Comparison of ENCODE assay signal across 8 mouse cellular contexts in the genomic region with DNA sequence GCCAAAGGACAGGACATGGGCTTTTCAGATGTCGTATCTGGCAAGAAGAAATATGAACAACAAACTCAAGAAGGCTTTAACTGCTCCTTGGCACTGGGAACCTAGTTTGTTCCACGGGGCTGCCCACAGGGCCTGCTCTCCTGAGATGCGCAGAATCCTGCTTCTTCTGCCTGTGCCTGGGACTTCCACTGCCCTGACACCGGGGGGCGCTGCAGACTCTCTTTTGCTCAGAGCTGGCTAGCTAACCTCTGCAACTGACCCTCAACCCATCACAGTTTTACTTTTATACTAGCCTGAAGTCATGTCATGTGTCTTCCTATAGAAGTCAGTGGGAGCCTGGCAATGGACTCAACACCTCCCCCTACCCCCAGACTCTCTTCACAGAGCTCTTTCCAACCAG. TPM values are rescaled to one million over a fixed set of nuclear protein-coding genes. Genes with fewer than 3 reads are reported as not detected.
DNase-seq lines count a peak whose midpoint lies in the region; ATAC-seq and TF ChIP-seq lines count a peak whose summit lies in the region.

No protein-coding gene starts in this region.

- no peaks in the 10 kb centered on the region for H3K36me3 ChIP-seq in E14TG2a.4 (ENCODE audit: insufficient read depth, low read length)
- H3K36me3 ChIP-seq in heart, embryonic 10.5 days, result no peaks in the 10 kb centered on the region
- H3K36me3 ChIP-seq in forebrain, embryonic 10.5 days (replicated peaks), result no peaks in the 10 kb centered on the region

- no peaks in the 10 kb centered on the region for H3K4me1 ChIP-seq in E14TG2a.4 (replicated peaks; ENCODE audit: low read depth, low read length)
- H3K4me1 ChIP-seq in heart, embryonic 10.5 days, result 0 out of 2 replicates have a peak, but pooled peaks cover 3% of the 10 kb centered on the region
- peaks cover 7% of the 10 kb centered on the region for H3K4me1 ChIP-seq in forebrain, embryonic 10.5 days

- WGBS in heart, embryonic 10.5 days, result 53% methylated on average over 5 of the region's 5 CpGs
- 57% methylated on average over 5 of the region's 5 CpGs for WGBS in forebrain, embryonic 10.5 days

- no peaks in the 10 kb centered on the region for H3K9me3 ChIP-seq in E14TG2a.4 (ENCODE audit: low read length)
- H3K9me3 ChIP-seq in heart, embryonic 10.5 days, result no peaks in the 10 kb centered on the region
- H3K9me3 ChIP-seq in forebrain, embryonic 10.5 days, result no peaks in the 10 kb centered on the region

- H3K27ac ChIP-seq in heart, embryonic 10.5 days, result no peak overlapping the region
- no peak overlapping the region for H3K27ac ChIP-seq in forebrain, embryonic 10.5 days

- TF ChIP-seq CTCF in E14TG2a.4 (conservative IDR thresholded peaks at IDR 0.05; ENCODE audit: low read length), result peak; percentile 20; the same call in 1 of the 2 replicates

- peak; percentile 72 for ATAC-seq in megakaryocyte-erythroid progenitor cell, adult 5-6 weeks (replicated peaks; ENCODE audit: low FRiP score, low TSS enrichment, poor library complexity, severe bottlenecking)

- peak; percentile 13 for DNase-seq in kidney, adult 18-20 months
- DNase-seq in kidney, adult 11 months, result no peak
- peak; percentile 57 for DNase-seq in adrenal gland, postnatal 25 days
- peak; percentile 83 for DNase-seq in heart, embryonic 10.5 days (ENCODE audit: low spot score)
- peak; percentile 80 for DNase-seq in thymus, postnatal 4 days
- DNase-seq in forebrain, embryonic 10.5 days (ENCODE audit: extremely low spot score, low spot score), result no peak

- H3K4me3 ChIP-seq in E14TG2a.4 (replicated peaks; ENCODE audit: low read length), result no peak overlapping the region
- H3K4me3 ChIP-seq in heart, embryonic 10.5 days, result no peak overlapping the region
- no peak overlapping the region for H3K4me3 ChIP-seq in forebrain, embryonic 10.5 days

- no peaks in the 10 kb centered on the region for H3K27me3 ChIP-seq in E14TG2a.4 (ENCODE audit: insufficient read depth, low read length)
- H3K27me3 ChIP-seq in heart, embryonic 10.5 days (ENCODE audit: insufficient read depth, poor library complexity, severe bottlenecking), result no peaks in the 10 kb centered on the region
- H3K27me3 ChIP-seq in forebrain, embryonic 10.5 days (ENCODE audit: poor library complexity, severe bottlenecking), result no peaks in the 10 kb centered on the region

RNA-seq across cellular contexts. Expression of a gene that starts 23.7 kb away (rescaled TPM):
- 0.06 and 0.67 TPM in 2 replicates for total RNA-seq in adrenal gland, postnatal 25 days (2021)
- polyA plus RNA-seq in heart, embryonic 10.5 days (2016; fragmentation: Nextera tagmentation; extraction: Ambion mirVana), result 0.21 and 0.40 TPM in 2 replicates
- total RNA-seq in megakaryocyte-erythroid progenitor cell, adult 5-6 weeks (2014; fragmentation: Nextera tagmentation), result not detected in 2 replicates
- not detected in 2 replicates for total RNA-seq in megakaryocyte-erythroid progenitor cell, adult 5-6 weeks (2017)
- polyA plus RNA-seq in forebrain, embryonic 10.5 days (2016; fragmentation: Nextera tagmentation; extraction: Ambion mirVana), result 2.6 and 2.7 TPM in 2 replicates

Comparison
In these comparisons a context has a peak if more than half of its experiments do, and no peak if none do; other contexts are left out.
1. DNase-seq: peak in kidney, adult 18-20 months (single experiment), adrenal gland, postnatal 25 days (single experiment), heart, embryonic 10.5 days (single experiment) and thymus, postnatal 4 days (single experiment); none in kidney, adult 11 months (single experiment) and forebrain, embryonic 10.5 days (single experiment).